Mouse (Mus musculus) CH12.LX (cell line): ENCODE measurements around the gene Chid1. TPM values are rescaled to one million over a fixed set of nuclear protein-coding genes. Genes with fewer than 3 reads are reported as not detected.

Source experiments
- DNase-seq: peaks from one replicate; pipeline ENCODE4 v3.0.0-alpha.2; 2013; ENCODE audit errors: extremely low read depth
- H3K27ac ChIP-seq: 2 replicates; pipeline ENCODE4 v1.5.1; 2012; ENCODE audit warnings: low read depth, mild to moderate bottlenecking, control low read depth, moderate library complexity; ENCODE audit not compliant: insufficient read depth
- H3K27me3 ChIP-seq: replicated peaks from 2 replicates; pipeline ENCODE3; 2012; ENCODE audit warnings: inconsistent platforms
- H3K36me3 ChIP-seq, 2 experiments: replicated peaks in 1 of 2; 2 replicates each; pipeline versions ENCODE3 to v1.6.1; 2012; ENCODE audit warnings: inconsistent platforms in 1 of 2, low read length in 1 of 2, mild to moderate bottlenecking in 1 of 2, mixed read lengths in 1 of 2, moderate library complexity in 1 of 2; ENCODE audit not compliant: control insufficient read depth in 1 of 2, insufficient read depth in 1 of 2
- H3K4me1 ChIP-seq, 2 experiments: 2 replicates each; pipeline ENCODE4 v1.6.1; 2012; ENCODE audit warnings: inconsistent platforms in 1 of 2, moderate library complexity in 1 of 2; ENCODE audit not compliant: insufficient read depth in 2 of 2, control insufficient read depth in 1 of 2
- H3K4me2 ChIP-seq: 2 replicates; pipeline ENCODE4 v1.6.1; 2012; ENCODE audit warnings: low read depth, mild to moderate bottlenecking, control low read depth; ENCODE audit not compliant: poor library complexity, insufficient read depth, severe bottlenecking
- H3K4me3 ChIP-seq, 3 experiments: fragments of 150-350 bp in 1 of 3; sonication (generic) in 1 of 3; replicated peaks in 1 of 3; 2 replicates each; pipeline versions ENCODE3 to v1.5.1; 2011 to 2012; ENCODE audit warnings: low read depth in 2 of 3, low read length in 2 of 3, mild to moderate bottlenecking in 2 of 3, moderate library complexity in 2 of 3, control low read depth in 1 of 3, improper control_type of control experiment in 1 of 3, inconsistent platforms in 1 of 3, mixed read lengths in 1 of 3; ENCODE audit not compliant: poor library complexity in 1 of 3
- H3K79me2 ChIP-seq: replicated peaks from 2 replicates; pipeline ENCODE4 v1.6.1; 2012; ENCODE audit warnings: mild to moderate bottlenecking, moderate library complexity; ENCODE audit not compliant: control insufficient read depth, poor library complexity, insufficient read depth, severe bottlenecking; ENCODE audit errors: extremely low read depth
- H3K9ac ChIP-seq: 2 replicates; pipeline ENCODE4 v1.6.1; 2012; ENCODE audit warnings: low read depth, mild to moderate bottlenecking, control low read depth, moderate library complexity; ENCODE audit not compliant: insufficient read depth
- H3K9me3 ChIP-seq: replicated peaks from 2 replicates; pipeline ENCODE3; 2012; ENCODE audit warnings: low read length, inconsistent platforms, mixed read lengths
- BHLHE40 ChIP-seq: IDR thresholded peaks from 2 replicates; pipeline ENCODE4 v1.6.1; 2011; ENCODE audit warnings: mild to moderate bottlenecking, low read depth, low read length, improper control_type of control experiment
- CHD1 ChIP-seq: IDR thresholded peaks from 2 replicates; pipeline ENCODE4 v1.6.1; 2012; ENCODE audit warnings: low read depth, low read length, improper control_type of control experiment, inconsistent platforms
- CHD2 ChIP-seq: IDR thresholded peaks from 2 replicates; pipeline ENCODE4 v1.6.1; 2011; ENCODE audit warnings: low read length, improper control_type of control experiment
- CTCF ChIP-seq, 2 experiments: IDR thresholded peaks in 1 of 2; conservative IDR thresholded peaks in 1 of 2; 2 replicates each; pipeline ENCODE4 v1.5.1; 2011 to 2012; ENCODE audit warnings: low read depth in 2 of 2, low read length in 2 of 2, improper control_type of control experiment in 1 of 2, inconsistent platforms in 1 of 2, mild to moderate bottlenecking in 1 of 2, moderate library complexity in 1 of 2
- E2F4 ChIP-seq: IDR thresholded peaks from 2 replicates; pipeline ENCODE4 v1.6.1; 2011; ENCODE audit warnings: low read depth, low read length, improper control_type of control experiment; ENCODE audit not compliant: insufficient replicate concordance
- ELF1 ChIP-seq: IDR thresholded peaks from 2 replicates; pipeline ENCODE4 v1.6.1; 2014; ENCODE audit warnings: low read depth, mild to moderate bottlenecking, inconsistent platforms, low read length, improper control_type of control experiment
- EP300 ChIP-seq: IDR thresholded peaks from 2 replicates; pipeline ENCODE4 v1.6.1; 2011; ENCODE audit warnings: low read length, improper control_type of control experiment
- GABPA ChIP-seq: IDR thresholded peaks from 2 replicates; pipeline ENCODE4 v1.6.1; 2012; ENCODE audit warnings: low read depth, low read length, improper control_type of control experiment, inconsistent platforms; ENCODE audit not compliant: insufficient replicate concordance
- HCFC1 ChIP-seq: IDR thresholded peaks from 2 replicates; pipeline ENCODE4 v1.6.1; 2012; ENCODE audit warnings: low read depth, mild to moderate bottlenecking, inconsistent platforms, low read length, improper control_type of control experiment
- IRF4 ChIP-seq: IDR thresholded peaks from 2 replicates; pipeline ENCODE4 v1.6.1; 2014; ENCODE audit warnings: low read depth, mild to moderate bottlenecking, inconsistent platforms, low read length, improper control_type of control experiment
- JUN ChIP-seq: IDR thresholded peaks from 2 replicates; pipeline ENCODE4 v1.6.1; 2011; ENCODE audit warnings: low read depth, mild to moderate bottlenecking, low read length, improper control_type of control experiment, moderate library complexity; ENCODE audit not compliant: insufficient read depth
- JUND ChIP-seq: conservative IDR thresholded peaks from 2 replicates; pipeline ENCODE4 v1.6.1; 2011; ENCODE audit warnings: low read depth, low read length, improper control_type of control experiment
- MAFK ChIP-seq: IDR thresholded peaks from 2 replicates; pipeline ENCODE4 v1.6.1; 2011; ENCODE audit warnings: low read length, improper control_type of control experiment; ENCODE audit not compliant: insufficient replicate concordance
- MAX ChIP-seq: IDR thresholded peaks from 2 replicates; pipeline ENCODE4 v1.6.1; 2011; ENCODE audit warnings: low read length, improper control_type of control experiment
- MAZ ChIP-seq: IDR thresholded peaks from 2 replicates; pipeline ENCODE4 v1.6.1; 2012; ENCODE audit warnings: low read depth, mild to moderate bottlenecking, inconsistent platforms, low read length, improper control_type of control experiment, moderate library complexity
- MXI1 ChIP-seq: IDR thresholded peaks from 2 replicates; pipeline ENCODE4 v1.6.1; 2011; ENCODE audit warnings: mild to moderate bottlenecking, low read depth, low read length, improper control_type of control experiment
- MYC ChIP-seq: IDR thresholded peaks from 2 replicates; pipeline ENCODE4 v1.6.1; 2011; ENCODE audit warnings: low read depth, mild to moderate bottlenecking, improper control_type of control experiment, low read length
- NRF1 ChIP-seq: IDR thresholded peaks from 2 replicates; pipeline ENCODE4 v1.6.1; 2014; ENCODE audit warnings: low read depth, mild to moderate bottlenecking, inconsistent platforms, low read length, improper control_type of control experiment, moderate library complexity
- PAX5 ChIP-seq: IDR thresholded peaks from 2 replicates; pipeline ENCODE4 v1.6.1; 2012; ENCODE audit warnings: low read length, inconsistent platforms, mixed read lengths
- POLR2A ChIP-seq: IDR thresholded peaks from 2 replicates; pipeline ENCODE4 v1.6.1; 2011; ENCODE audit warnings: low read depth, mild to moderate bottlenecking, improper control_type of control experiment, low read length
- POLR2AphosphoS2 ChIP-seq: IDR thresholded peaks from 2 replicates; pipeline ENCODE4 v1.6.1; 2011; ENCODE audit warnings: low read depth, low read length, improper control_type of control experiment
- RAD21 ChIP-seq: IDR thresholded peaks from 2 replicates; pipeline ENCODE4 v1.6.1; 2011; ENCODE audit warnings: low read depth, mild to moderate bottlenecking, low read length, improper control_type of control experiment, moderate library complexity
- RCOR1 ChIP-seq: conservative IDR thresholded peaks from 2 replicates; pipeline ENCODE4 v1.6.1; 2012; ENCODE audit warnings: low read depth, mild to moderate bottlenecking, inconsistent platforms, low read length, improper control_type of control experiment
- TBP ChIP-seq: conservative IDR thresholded peaks from 2 replicates; pipeline ENCODE4 v1.6.1; 2011; ENCODE audit warnings: low read depth, low read length, improper control_type of control experiment
- TCF12 ChIP-seq: IDR thresholded peaks from 2 replicates; pipeline ENCODE4 v1.6.1; 2014; ENCODE audit warnings: low read depth, mild to moderate bottlenecking, inconsistent platforms, low read length, improper control_type of control experiment
- USF2 ChIP-seq: conservative IDR thresholded peaks from 2 replicates; pipeline ENCODE4 v1.6.1; 2011; ENCODE audit warnings: low read depth, low read length, improper control_type of control experiment
- ZC3H11A ChIP-seq: IDR thresholded peaks from 2 replicates; pipeline ENCODE4 v1.6.1; 2012; ENCODE audit warnings: low read depth, mild to moderate bottlenecking, inconsistent platforms, low read length, improper control_type of control experiment
- ZKSCAN1 ChIP-seq: IDR thresholded peaks from 2 replicates; pipeline ENCODE4 v1.6.1; 2012; ENCODE audit warnings: low read depth, inconsistent platforms, low read length, improper control_type of control experiment, borderline replicate concordance
- ZMIZ1 ChIP-seq: IDR thresholded peaks from 2 replicates; pipeline ENCODE4 v1.6.1; 2012; ENCODE audit warnings: low read depth, mild to moderate bottlenecking, inconsistent platforms, low read length, improper control_type of control experiment
- ZNF384 ChIP-seq: IDR thresholded peaks from 2 replicates; pipeline ENCODE4 v1.6.1; 2012; ENCODE audit warnings: low read depth, low read length, improper control_type of control experiment, inconsistent platforms
- dilution Hi-C: fragments of 300-500 bp; cut with MboI; formaldehyde crosslinking; loops from 2 replicates; pipeline ENCODE4 v1.14.3; 2020; ENCODE audit warnings: low sequenced_read_pairs; ENCODE audit not compliant: extremely low pct_unique_long_range_greater_than_20kb, extremely low pct_ligation_motif_present
- in situ Hi-C: fragments of 300-500 bp; cut with MboI; formaldehyde crosslinking; loops from 3 replicates; pipeline ENCODE4 v1.14.3; 2019; ENCODE audit warnings: low sequenced_read_pairs, low pct_ligation_motif_present, low pct_unique_long_range_greater_than_20kb, mixed read lengths
- polyA plus RNA-seq: library from polyadenylated mRNA; unstranded; fragments of >175 nt; gene quantifications from 2 replicates; pipeline ENCODE4 v1.2.1, GENCODE M21; 2012; ENCODE audit warnings: low read depth; ENCODE audit not compliant: insufficient read length
- total RNA-seq, 2 experiments: library from RNA; depleted of rRNA; stranded (reverse); fragments of 300-350 nt in 1 of 2; fragments of >200 nt in 1 of 2; gene quantifications; 2 replicates each; pipeline ENCODE4 v1.2.3; 2012 to 2014

Chid1 gene
- total and polyA plus RNA-seq, 3 experiments = 27.0 to 50.5 (median 42.3) TPM

GRCm38 (mm10) chr7:141468164-141468521 lies 71.5 kb downstream of the Chid1 start:
- Histone ChIP-seq H3K27ac (peak overlapping the region; percentile 48), H3K27me3 (no peaks in the 10 kb centered on the region), H3K4me1 (peaks cover 26 to 51% of the 10 kb centered on the region in 2 experiments), H3K36me3 (peaks cover 27 to 40% of the 10 kb centered on the region in 2 experiments), H3K4me2 (peak overlapping the region; percentile 97), H3K9me3 (no peaks in the 10 kb centered on the region), H3K4me3 (peak overlapping the region; percentile 67 to 84 (median 79)), H3K79me2 (peaks cover 5% of the 10 kb centered on the region; the same call in 1 of the 2 replicates), H3K9ac (peak overlapping the region; percentile 28)
- in situ Hi-C loops (no loop called here), dilution Hi-C loops (no loop called here)
- TF ChIP-seq EP300 = no peak
- no peak for TF ChIP-seq POLR2AphosphoS2
- TF ChIP-seq JUN = no peak
- TF ChIP-seq USF2 = no peak
- no peak for TF ChIP-seq IRF4
- TF ChIP-seq GABPA = no peak
- TF ChIP-seq MAFK = no peak
- TF ChIP-seq E2F4 = no peak
- TF ChIP-seq TBP = no peak
- no peak for TF ChIP-seq MAZ
- TF ChIP-seq CHD2 = no peak
- DNase-seq = no peak

DNA sequence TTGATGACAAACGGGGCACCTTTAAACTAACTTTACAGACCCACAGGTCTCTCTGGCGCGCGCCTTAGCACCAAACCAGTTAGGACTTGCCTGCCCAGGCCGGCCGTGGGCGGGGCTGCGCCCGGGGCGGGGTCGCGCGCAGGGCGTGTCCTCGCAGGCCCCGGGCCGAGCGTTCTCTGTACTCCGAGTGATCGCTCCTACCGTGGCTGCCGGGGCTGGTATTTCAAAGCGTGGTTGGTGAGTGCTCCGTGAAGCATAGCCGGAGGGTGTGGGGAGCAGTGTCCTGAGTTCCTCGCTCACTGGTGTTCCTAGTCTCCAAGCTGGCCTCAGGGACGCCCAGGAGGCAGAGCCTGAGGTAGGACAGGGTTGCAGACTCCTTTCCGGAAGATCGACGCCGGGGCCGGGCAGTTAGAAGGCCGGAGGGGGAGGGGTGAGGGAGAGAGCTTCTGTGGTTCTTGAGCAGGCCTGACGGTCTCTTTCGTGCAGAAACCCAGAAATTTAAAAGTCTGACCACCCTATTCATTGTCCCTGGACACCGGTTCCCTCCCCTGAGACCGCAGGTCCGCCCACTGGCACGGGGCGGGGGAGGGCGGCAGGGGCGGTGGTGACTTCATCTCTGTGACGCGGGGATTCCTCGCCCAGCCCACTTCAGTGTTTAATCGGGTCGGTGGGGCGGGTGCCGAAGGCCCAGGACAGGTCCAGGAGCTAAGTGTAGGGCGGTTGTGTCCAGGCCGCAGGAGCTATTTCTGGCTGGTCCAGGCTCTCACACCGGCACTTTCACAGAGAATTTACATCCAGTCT lies 72.2 kb downstream of the Chid1 start, which contains the start of gene Cd151:
Gene Cd151 (plus strand): TSS at position 163 of the 801 bp plus-strand sequence.
- Histone ChIP-seq H3K4me1 (peaks cover 26 to 49% of the 10 kb centered on the region in 2 experiments), H3K4me3 (peak within 1 kb of the TSS; percentile 67 to 84 (median 79)), H3K9me3 (no peaks in the 10 kb centered on the region), H3K9ac (peak within 1 kb of the TSS; percentile 66), H3K4me2 (peak within 1 kb of the TSS; percentile 97), H3K36me3 (peaks cover 22 to 34% of the 10 kb centered on the region in 2 experiments), H3K27ac (peak within 1 kb of the TSS; percentile 48), H3K27me3 (no peaks in the 10 kb centered on the region), H3K79me2 (no peaks in the 10 kb centered on the region)
- in situ Hi-C loops (no loop called here), dilution Hi-C loops (no loop called here)
- peak; percentile 77 for DNase-seq
- no peak for TF ChIP-seq ZNF384
- TF ChIP-seq JUND = no peak
- TF ChIP-seq E2F4 = no peak
- TF ChIP-seq BHLHE40 = peak; percentile 86
- TF ChIP-seq MAZ = peak; percentile 73; the same call in 1 of the 2 replicates
- no peak for TF ChIP-seq PAX5
- peak; percentile 54; the same call in 1 of the 2 replicates for TF ChIP-seq ELF1
- TF ChIP-seq GABPA = no peak
- no peak for TF ChIP-seq MAFK
- TF ChIP-seq IRF4 = no peak
- peak; percentile 83; the same call in 1 of the 2 replicates for TF ChIP-seq CHD1
- TF ChIP-seq RAD21 = no peak
- TF ChIP-seq TCF12 = peak; percentile 48; the same call in 1 of the 2 replicates
- TF ChIP-seq ZKSCAN1 = no peak
- no peak for TF ChIP-seq MAX
- TF ChIP-seq NRF1 = peak; percentile 57
- TF ChIP-seq EP300 = no peak; the same call in 1 of the 2 replicates
- TF ChIP-seq TBP = no peak
- TF ChIP-seq POLR2A = peak; percentile 84
- peak; percentile 23 for TF ChIP-seq HCFC1
- TF ChIP-seq ZMIZ1 = no peak; the same call in none of the 2 replicates
- TF ChIP-seq ZC3H11A = no peak
- TF ChIP-seq CTCF (conservative IDR thresholded peaks at IDR 0.05 in 1 of 2, IDR thresholded peaks at IDR 0.05 in 1 of 2; ENCODE audit: low read depth in 2 of 2, low read length in 2 of 2) = no peak
- no peak for TF ChIP-seq RCOR1
- TF ChIP-seq POLR2AphosphoS2 = no peak; the same call in 1 of the 2 replicates
- no peak for TF ChIP-seq MXI1
- no peak for TF ChIP-seq MYC
